ENCODE assay signal across 14 mouse cellular contexts in the genomic region with DNA sequence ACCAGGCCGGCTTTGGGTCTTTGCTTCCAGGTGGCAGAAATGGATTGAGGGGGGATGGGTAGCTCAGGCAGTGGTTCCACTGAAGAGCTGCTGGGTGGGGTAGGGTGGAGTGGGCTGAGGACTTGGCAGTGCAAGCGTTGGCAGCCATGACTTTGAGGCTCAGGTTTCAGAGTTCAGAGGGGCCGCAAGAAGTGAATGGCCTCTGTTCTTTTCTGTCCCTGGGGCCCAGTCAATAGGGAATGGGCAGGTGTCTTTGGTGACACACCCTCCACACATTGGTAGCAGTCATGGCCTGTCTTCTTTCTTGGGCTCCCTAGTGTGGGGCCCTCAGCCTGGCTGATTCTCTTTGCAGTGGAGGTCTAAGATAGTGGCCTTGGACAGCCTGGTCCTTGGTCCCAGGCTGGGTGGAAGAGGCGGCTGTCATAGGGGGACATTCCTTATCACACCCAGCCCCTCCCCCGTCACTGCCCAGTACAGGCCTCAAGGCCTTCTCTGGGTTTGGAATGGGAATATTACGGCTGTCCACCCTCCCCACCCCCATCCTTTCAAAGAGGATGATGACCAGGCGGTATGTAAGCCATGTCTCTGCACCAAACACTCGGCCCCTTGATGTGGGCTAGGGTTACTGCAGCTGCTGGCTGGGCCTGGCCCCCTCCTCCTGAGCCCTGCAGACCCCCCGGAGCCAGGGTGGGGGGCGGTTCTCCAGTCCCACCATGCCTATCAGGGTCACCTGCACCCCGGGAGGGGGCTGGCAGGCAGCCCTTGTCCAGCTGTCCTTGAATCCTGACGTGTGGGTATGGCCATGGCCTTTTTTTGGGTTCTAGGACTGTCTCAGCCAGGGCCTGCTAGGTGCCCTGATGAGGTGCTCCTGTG. TPM values are rescaled to one million over a fixed set of nuclear protein-coding genes. Genes with fewer than 3 reads are reported as not detected.
DNase-seq lines count a peak whose midpoint lies in the region; ATAC-seq lines count a peak whose summit lies in the region.
"Had no signal": no experiment of that assay in that cellular context is flagged by ENCODE, and none has a peak within 500 bp of the region (broad histone marks: within the 10 kb centered on the region; RNA-seq: fewer than 3 reads in every experiment).

No protein-coding gene starts in this region.

- no peak overlapping the region for H3K4me2 ChIP-seq in kidney, embryonic 14.5 days (replicated peaks; ENCODE audit: low read depth, low read length)
- H3K4me2 ChIP-seq in embryonic facial prominence, embryonic 12.5 days (replicated peaks): no peak overlapping the region
- no peak overlapping the region for H3K4me2 ChIP-seq in limb, embryonic 13.5 days (replicated peaks)
- H3K4me2 ChIP-seq: heart, embryonic 12.5 days; hindbrain, embryonic 15.5 days; limb, embryonic 12.5 days had no signal

- 56% methylated on average over 12 of the region's 12 CpGs for WGBS in kidney, embryonic 14.5 days
- WGBS in embryonic facial prominence, embryonic 12.5 days: 76% methylated on average over 12 of the region's 12 CpGs
- WGBS in limb, embryonic 13.5 days: 68% methylated on average over 12 of the region's 12 CpGs

- no peaks in the 10 kb centered on the region for H3K27me3 ChIP-seq in kidney, embryonic 14.5 days (ENCODE audit: control insufficient read depth, insufficient read depth, low read length)
- no peaks in the 10 kb centered on the region for H3K27me3 ChIP-seq in embryonic facial prominence, embryonic 12.5 days
- H3K27me3 ChIP-seq in limb, embryonic 13.5 days: no peaks in the 10 kb centered on the region
- H3K27me3 ChIP-seq: heart, embryonic 12.5 days; hindbrain, embryonic 15.5 days; limb, embryonic 12.5 days had no signal

- H3K9me3 ChIP-seq in kidney, embryonic 14.5 days (ENCODE audit: control insufficient read depth, low read length): no peaks in the 10 kb centered on the region
- no peaks in the 10 kb centered on the region for H3K9me3 ChIP-seq in embryonic facial prominence, embryonic 12.5 days
- H3K9me3 ChIP-seq in limb, embryonic 13.5 days: no peaks in the 10 kb centered on the region
- H3K9me3 ChIP-seq: heart, embryonic 12.5 days; hindbrain, embryonic 15.5 days; limb, embryonic 12.5 days had no signal

- peak; percentile 59 for DNase-seq in adrenal gland, adult 2 months
- DNase-seq in adrenal gland, postnatal 25 days: no peak
- DNase-seq in kidney, adult 9 months: no peak
- no peak for DNase-seq in ovary, adult 18-20 months (ENCODE audit: low spot score)
- no peak for DNase-seq in left cerebral cortex, adult 11 months (ENCODE audit: low spot score)
- DNase-seq: cerebellum, adult 2 months; kidney, postnatal 10 days had no signal

- 0 out of 2 replicates have a peak, but pooled peaks have one; percentile 2 for ATAC-seq in kidney, embryonic 14.5 days (ENCODE audit: low FRiP score, low TSS enrichment)
- ATAC-seq in embryonic facial prominence, embryonic 12.5 days (ENCODE audit: insufficient number of reproducible peaks, insufficient read depth, low FRiP score, low TSS enrichment): peak; percentile 8; the same call in 1 of the 2 replicates
- ATAC-seq in limb, embryonic 13.5 days (ENCODE audit: low FRiP score, low read depth): peak; percentile 29

- H3K36me3 ChIP-seq in kidney, embryonic 14.5 days (ENCODE audit: control insufficient read depth, insufficient read depth, low read length): peaks cover 30% of the 10 kb centered on the region
- peaks cover 65% of the 10 kb centered on the region for H3K36me3 ChIP-seq in embryonic facial prominence, embryonic 12.5 days
- H3K36me3 ChIP-seq in limb, embryonic 13.5 days: peaks cover 78% of the 10 kb centered on the region
- H3K36me3 ChIP-seq: hindbrain, embryonic 15.5 days had no signal

- H3K4me3 ChIP-seq in kidney, embryonic 14.5 days (ENCODE audit: low read length): no peak overlapping the region
- no peak overlapping the region for H3K4me3 ChIP-seq in embryonic facial prominence, embryonic 12.5 days
- H3K4me3 ChIP-seq in limb, embryonic 13.5 days: no peak overlapping the region
- H3K4me3 ChIP-seq: heart, embryonic 12.5 days; hindbrain, embryonic 15.5 days; limb, embryonic 12.5 days had no signal

- H3K9ac ChIP-seq in kidney, embryonic 14.5 days (ENCODE audit: low read depth, low read length): no peak overlapping the region
- H3K9ac ChIP-seq in embryonic facial prominence, embryonic 12.5 days: no peak overlapping the region
- H3K9ac ChIP-seq in limb, embryonic 13.5 days: no peak overlapping the region
- H3K9ac ChIP-seq: heart, embryonic 12.5 days; hindbrain, embryonic 15.5 days; limb, embryonic 12.5 days had no signal

- peaks cover 34% of the 10 kb centered on the region for H3K4me1 ChIP-seq in kidney, embryonic 14.5 days (ENCODE audit: control insufficient read depth, insufficient read depth, low read length)
- H3K4me1 ChIP-seq in embryonic facial prominence, embryonic 12.5 days: peaks cover 20% of the 10 kb centered on the region
- peaks cover 44% of the 10 kb centered on the region for H3K4me1 ChIP-seq in limb, embryonic 13.5 days
- H3K4me1 ChIP-seq: hindbrain, embryonic 15.5 days had no signal

- no peak overlapping the region for H3K27ac ChIP-seq in kidney, embryonic 14.5 days (ENCODE audit: low read depth, low read length)
- no peak overlapping the region for H3K27ac ChIP-seq in embryonic facial prominence, embryonic 12.5 days
- no peak overlapping the region for H3K27ac ChIP-seq in limb, embryonic 13.5 days
- H3K27ac ChIP-seq: hindbrain, embryonic 15.5 days; limb, embryonic 12.5 days; macrophage had no signal

RNA-seq across cellular contexts. Expression of gene Fgfrl1, which starts 11.8 kb away (rescaled TPM):
- total RNA-seq in adrenal gland, adult 2 months (2021): 10 to 100 TPM; 21.5 to 48.5 TPM
- 72.1 and 103 TPM in 2 replicates for polyA plus RNA-seq in adrenal gland, adult 2 months (2012; rRNA removed)
- 24.6 and 32.3 TPM in 2 replicates for total RNA-seq in adrenal gland, postnatal 25 days (2021)
- polyA plus RNA-seq in kidney, embryonic 14.5 days (2014; fragmentation: Nextera tagmentation; extraction: Ambion mirVana): 24.0 and 32.7 TPM in 2 replicates
- 45.4 and 46.8 TPM in 2 replicates for polyA plus RNA-seq in embryonic facial prominence, embryonic 12.5 days (2016; fragmentation: Nextera tagmentation; extraction: Ambion mirVana)
- polyA plus RNA-seq in limb, embryonic 13.5 days (2015; fragmentation: Nextera tagmentation; extraction: Ambion mirVana): 44.8 and 52.4 TPM in 2 replicates

RNA-seq across cellular contexts. Expression of gene Slc26a1, which starts 28.6 kb away (rescaled TPM):
- under 1 TPM; 0.21 to 0.81 TPM for total RNA-seq in adrenal gland, adult 2 months (2021)
- polyA plus RNA-seq in adrenal gland, adult 2 months (2012; rRNA removed): 0.21 and 0.85 TPM in 2 replicates
- total RNA-seq in adrenal gland, postnatal 25 days (2021): 0.15 and 1.1 TPM in 2 replicates
- polyA plus RNA-seq in kidney, embryonic 14.5 days (2014; fragmentation: Nextera tagmentation; extraction: Ambion mirVana): 0.80 and 1.5 TPM in 2 replicates
- 1.3 and 1.8 TPM in 2 replicates for polyA plus RNA-seq in embryonic facial prominence, embryonic 12.5 days (2016; fragmentation: Nextera tagmentation; extraction: Ambion mirVana)
- polyA plus RNA-seq in limb, embryonic 13.5 days (2015; fragmentation: Nextera tagmentation; extraction: Ambion mirVana): 1.5 and 1.8 TPM in 2 replicates
- polyA plus RNA-seq: macrophage had no signal

RNA-seq across cellular contexts. Expression of gene Dgkq, which starts 34.5 kb away (rescaled TPM):
- total RNA-seq in adrenal gland, adult 2 months (2021): 10 to 100 TPM; 13.6 to 20.7 TPM
- polyA plus RNA-seq in adrenal gland, adult 2 months (2012; rRNA removed): 20.8 and 22.0 TPM in 2 replicates
- total RNA-seq in adrenal gland, postnatal 25 days (2021): 21.2 and 22.7 TPM in 2 replicates
- polyA plus RNA-seq in kidney, embryonic 14.5 days (2014; fragmentation: Nextera tagmentation; extraction: Ambion mirVana): 5.0 and 9.1 TPM in 2 replicates
- polyA plus RNA-seq in embryonic facial prominence, embryonic 12.5 days (2016; fragmentation: Nextera tagmentation; extraction: Ambion mirVana): 16.6 and 18.8 TPM in 2 replicates
- 15.9 and 16.8 TPM in 2 replicates for polyA plus RNA-seq in limb, embryonic 13.5 days (2015; fragmentation: Nextera tagmentation; extraction: Ambion mirVana)

RNA-seq across cellular contexts. Expression of gene Idua, which starts 43.9 kb away (rescaled TPM):
- 10 to 100 TPM; 15.5 to 16.3 TPM for total RNA-seq in adrenal gland, adult 2 months (2021)
- 41.7 and 42.6 TPM in 2 replicates for polyA plus RNA-seq in adrenal gland, adult 2 months (2012; rRNA removed)
- 17.2 and 19.1 TPM in 2 replicates for total RNA-seq in adrenal gland, postnatal 25 days (2021)
- polyA plus RNA-seq in kidney, embryonic 14.5 days (2014; fragmentation: Nextera tagmentation; extraction: Ambion mirVana): 11.0 and 11.3 TPM in 2 replicates
- 13.4 and 14.5 TPM in 2 replicates for polyA plus RNA-seq in embryonic facial prominence, embryonic 12.5 days (2016; fragmentation: Nextera tagmentation; extraction: Ambion mirVana)
- polyA plus RNA-seq in limb, embryonic 13.5 days (2015; fragmentation: Nextera tagmentation; extraction: Ambion mirVana): 16.2 and 18.2 TPM in 2 replicates
